Mouse (Mus musculus) cerebellum, adult 8-10 months (tissue): ENCODE measurements around the gene Il1f9.
"Not testable (repeated sequence)": the region's sequence is repeated elsewhere in the genome, so short reads cannot be mapped to it uniquely, and the experiment has no call there.

Experiments
- DNase-seq: peaks from one replicate; pipeline ENCODE4 v3.0.0; 2022

Il1f9 gene

GRCm38 (mm10) chr2:24186176-24186575, at the start of gene Il1f9:
Il1f9 (plus strand) TSS chr2:24186476.
- DNase-seq: no peak

GRCm38 (mm10) chr2:24152861-24153260, 33.4 kb upstream of the Il1f9 start, which contains the start of gene Il1f8:
Il1f8 (plus strand) TSS chr2:24153161.
- DNase-seq: no peak

GRCm38 (mm10) chr2:24181683-24182331, 4.5 kb upstream of the Il1f9 start:
- not testable (repeated sequence) for DNase-seq

- DNase-seq: not testable (repeated sequence)
Measured at GRCm38 (mm10) chr2:24182423-24183147, 3.7 kb upstream of the Il1f9 start.

GRCm38 (mm10) chr2:24184092-24184491, 2.2 kb upstream of the Il1f9 start:
- not testable (repeated sequence) for DNase-seq

GRCm38 (mm10) chr2:24187585-24187984, 1.3 kb downstream of the Il1f9 start:
- DNase-seq: no peak

GRCm38 (mm10) chr2:24188189-24188588, 1.9 kb downstream of the Il1f9 start:
- no peak for DNase-seq

- DNase-seq: no peak
Measured at GRCm38 (mm10) chr2:24215118-24215517, 28.8 kb downstream of the Il1f9 start, which contains the start of gene Il1f6. Il1f6 (plus strand) TSS chr2:24215418.

- no peak for DNase-seq
Measured at GRCm38 (mm10) chr2:24227191-24227590, 40.9 kb downstream of the Il1f9 start.
